Comparison of ENCODE assay signal across 10 mouse cellular contexts in genomic region chr3:9576872-9577271, GRCm38 (mm10).
"Had no signal": no experiment of that assay in that cellular context is flagged by ENCODE, and none has a peak within 500 bp of the region (broad histone marks: within the 10 kb centered on the region; RNA-seq: fewer than 3 reads in every experiment).

No protein-coding gene starts in this region.

- DNase-seq: left cerebral cortex, postnatal 4 days; lung, adult 18-20 months; right cerebral cortex, postnatal 14 days; thymus, adult 2 months; thymus, postnatal 25 days had no signal

- H3K9me3 ChIP-seq: limb, embryonic 13.5 days; liver, embryonic 12.5 days; midbrain, embryonic 13.5 days; stomach, embryonic 15.5 days had no signal

- H3K36me3 ChIP-seq: limb, embryonic 13.5 days; liver, embryonic 12.5 days; midbrain, embryonic 13.5 days; stomach, embryonic 15.5 days had no signal

- H3K27me3 ChIP-seq: limb, embryonic 13.5 days; liver, embryonic 12.5 days; midbrain, embryonic 13.5 days; stomach, embryonic 15.5 days had no signal

- H3K4me2 ChIP-seq: limb, embryonic 13.5 days; liver, embryonic 12.5 days; midbrain, embryonic 13.5 days; stomach, embryonic 15.5 days had no signal

- H3K4me3 ChIP-seq: limb, embryonic 13.5 days; liver, embryonic 12.5 days; midbrain, embryonic 13.5 days; stomach, embryonic 15.5 days had no signal

- ATAC-seq: hindbrain, postnatal 0 days; liver, embryonic 12.5 days; midbrain, embryonic 13.5 days had no signal

- H3K27ac ChIP-seq: hindbrain, postnatal 0 days; limb, embryonic 13.5 days; liver, embryonic 12.5 days; midbrain, embryonic 13.5 days; stomach, embryonic 15.5 days had no signal

- H3K9ac ChIP-seq: limb, embryonic 13.5 days; liver, embryonic 12.5 days; midbrain, embryonic 13.5 days; stomach, embryonic 15.5 days had no signal
